Comparison of ENCODE assay signal across 10 mouse cellular contexts in the genomic region with DNA sequence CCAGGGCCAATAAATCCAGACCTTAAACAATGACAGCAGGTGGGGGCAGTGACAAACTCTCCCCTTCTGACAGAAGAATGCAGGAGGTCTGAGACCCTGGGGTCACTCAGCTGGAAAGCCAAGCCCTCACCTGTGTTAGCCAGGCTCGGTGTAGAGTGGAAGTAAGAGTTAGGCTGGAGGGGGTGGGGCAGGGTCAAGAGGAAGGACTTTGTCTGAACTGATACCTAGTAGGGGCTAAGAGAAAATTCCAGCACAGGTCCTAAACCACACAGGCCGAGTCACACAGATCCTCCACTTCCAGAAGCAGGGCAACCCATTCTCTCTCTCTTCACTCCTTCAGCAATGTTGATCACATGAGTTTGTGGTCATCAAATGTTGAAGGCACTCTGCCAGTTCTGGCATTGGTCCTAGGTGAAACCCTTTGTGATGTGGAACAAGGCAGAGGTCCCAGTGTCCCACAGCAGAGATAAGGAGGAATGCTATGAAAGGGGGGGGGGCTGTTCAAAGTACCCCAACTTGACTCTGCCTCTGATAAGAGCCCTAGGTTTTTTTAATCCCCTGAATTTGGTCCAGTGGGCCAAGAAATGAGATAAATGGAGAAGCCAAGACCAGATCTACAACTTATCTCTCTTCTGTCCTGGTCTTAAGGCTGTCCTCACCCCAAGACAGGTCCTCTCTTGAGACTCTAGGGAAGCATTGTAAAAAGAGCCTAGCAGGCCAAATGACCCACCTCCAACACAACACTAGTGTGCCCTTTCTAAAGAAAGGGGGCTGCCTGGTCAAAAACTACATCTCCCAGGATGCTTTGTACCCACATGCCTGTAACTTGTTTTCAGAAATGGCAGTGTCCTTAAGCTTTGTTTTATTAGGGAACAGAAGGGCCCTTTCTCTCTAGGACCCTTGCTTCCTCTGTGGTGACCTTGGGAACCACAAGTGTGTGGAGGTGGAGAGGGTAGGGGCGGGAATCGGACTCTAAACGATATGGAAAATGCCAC.
DNase-seq lines count a peak whose midpoint lies in the region; ATAC-seq and TF ChIP-seq lines count a peak whose summit lies in the region.
"Had no signal": no experiment of that assay in that cellular context is flagged by ENCODE, and none has a peak within 500 bp of the region (broad histone marks: within the 10 kb centered on the region; RNA-seq: fewer than 3 reads in every experiment).

No protein-coding gene starts in this region.

- no peak overlapping the region for H3K4me2 ChIP-seq in stomach, embryonic 15.5 days
- H3K4me2 ChIP-seq in stomach, postnatal 0 days (replicated peaks; ENCODE audit: low read depth) = no peak overlapping the region
- no peak overlapping the region for H3K4me2 ChIP-seq in stomach, embryonic 16.5 days (ENCODE audit: low read depth, low read length)

- no peak for ATAC-seq in stomach, embryonic 15.5 days (ENCODE audit: insufficient read depth, low FRiP score, low read depth)
- ATAC-seq in stomach, postnatal 0 days (ENCODE audit: low FRiP score, low TSS enrichment) = no peak
- 0 out of 2 replicates have a peak, but pooled peaks have one; percentile 2 for ATAC-seq in stomach, embryonic 16.5 days (ENCODE audit: insufficient read depth, low FRiP score)

- 0 out of 2 replicates have a peak overlapping the region, but pooled peaks have one; percentile 19 for H3K27ac ChIP-seq in stomach, embryonic 15.5 days
- H3K27ac ChIP-seq in stomach, postnatal 0 days (replicated peaks) = no peak overlapping the region
- H3K27ac ChIP-seq in stomach, embryonic 16.5 days (ENCODE audit: low read length) = peak overlapping the region; percentile 15; the same call in 1 of the 2 replicates

- peak; percentile 59 for DNase-seq in adrenal gland, postnatal 14 days
- no peak for DNase-seq in adrenal gland, postnatal 4 days (ENCODE audit: low spot score in 2 of 2)
- no peak for DNase-seq in stomach, postnatal 0 days (ENCODE audit: low spot score)
- DNase-seq in kidney, postnatal 10 days = peak; percentile 73
- DNase-seq in left cerebral cortex, postnatal 4 days = no peak
- DNase-seq in embryo, embryonic 10 days (ENCODE audit: low spot score) = no peak
- DNase-seq: gastrocnemius, postnatal 10 days; right cerebral cortex, adult 18-20 months had no signal

- no peaks in the 10 kb centered on the region for H3K36me3 ChIP-seq in stomach, embryonic 15.5 days
- no peaks in the 10 kb centered on the region for H3K36me3 ChIP-seq in stomach, postnatal 0 days (ENCODE audit: control insufficient read depth, insufficient read depth, low read length)
- no peaks in the 10 kb centered on the region for H3K36me3 ChIP-seq in stomach, embryonic 16.5 days (ENCODE audit: control insufficient read depth, insufficient read depth, low read length)

- no peak overlapping the region for H3K4me3 ChIP-seq in stomach, embryonic 15.5 days (replicated peaks)
- H3K4me3 ChIP-seq in stomach, postnatal 0 days (ENCODE audit: low read depth, low read length) = no peak overlapping the region
- no peak overlapping the region for H3K4me3 ChIP-seq in stomach, embryonic 16.5 days (replicated peaks; ENCODE audit: low read length)

- no peak overlapping the region for H3K9ac ChIP-seq in stomach, embryonic 15.5 days
- no peak overlapping the region for H3K9ac ChIP-seq in stomach, postnatal 0 days (ENCODE audit: low read length)
- no peak overlapping the region for H3K9ac ChIP-seq in stomach, embryonic 16.5 days (ENCODE audit: low read length)

- no peaks in the 10 kb centered on the region for H3K9me3 ChIP-seq in stomach, embryonic 15.5 days
- no peaks in the 10 kb centered on the region for H3K9me3 ChIP-seq in stomach, postnatal 0 days (ENCODE audit: control insufficient read depth, low read length)
- H3K9me3 ChIP-seq in stomach, embryonic 16.5 days (replicated peaks; ENCODE audit: control insufficient read depth, low read length) = no peaks in the 10 kb centered on the region

- TF ChIP-seq EP300 in stomach, postnatal 0 days (optimal IDR thresholded peaks at IDR 0.05) = no peak

- no peak for TF ChIP-seq CTCF in stomach, postnatal 0 days (IDR thresholded peaks at IDR 0.05; ENCODE audit: low read depth)

- intact Hi-C loops in left cerebral cortex, postnatal 4 days (cut with DNase I) = no loop called here

- H3K4me1 ChIP-seq in stomach, embryonic 15.5 days = peaks cover 2% of the 10 kb centered on the region; the same call in 1 of the 2 replicates
- H3K4me1 ChIP-seq in stomach, postnatal 0 days (replicated peaks; ENCODE audit: control insufficient read depth, insufficient read depth) = no peaks in the 10 kb centered on the region
- 0 out of 2 replicates have a peak, but pooled peaks cover 6% of the 10 kb centered on the region for H3K4me1 ChIP-seq in stomach, embryonic 16.5 days (ENCODE audit: control insufficient read depth, insufficient read depth, low read length)

- WGBS in stomach, embryonic 15.5 days = 78% methylated on average over 5 of the region's 5 CpGs
- whole genome bisulfite sequencing in stomach, postnatal 0 days = 76% methylated on average over 5 of the region's 5 CpGs
- 67% methylated on average over 5 of the region's 5 CpGs for WGBS in stomach, embryonic 16.5 days

- no peaks in the 10 kb centered on the region for H3K27me3 ChIP-seq in stomach, embryonic 15.5 days (replicated peaks)
- no peaks in the 10 kb centered on the region for H3K27me3 ChIP-seq in stomach, postnatal 0 days (ENCODE audit: control insufficient read depth, insufficient read depth, low read length)
- H3K27me3 ChIP-seq in stomach, embryonic 16.5 days (ENCODE audit: control insufficient read depth, insufficient read depth, low read length) = no peaks in the 10 kb centered on the region

Comparison
In these comparisons a context has a peak if more than half of its experiments do, and no peak if none do; other contexts are left out.
1. DNase-seq: peak in adrenal gland, postnatal 14 days (single experiment) and kidney, postnatal 10 days (single experiment); none in adrenal gland, postnatal 4 days (0 of 2), stomach, postnatal 0 days (single experiment), left cerebral cortex, postnatal 4 days (single experiment) and embryo, embryonic 10 days (single experiment).